Mouse (Mus musculus): ENCODE results near the gene Itsn1.

- no peak for TF ChIP-seq EP300 (optimal IDR thresholded peaks at IDR 0.05)
- TF ChIP-seq CTCF (IDR thresholded peaks at IDR 0.05; ENCODE audit: low read depth) = 0 out of 2 replicates have a peak, but pooled peaks have one; percentile 2
Observed at GRCm38 (mm10) chr16:91729821-91730441, 850 bp downstream of the Itsn1 start.
